In genomic region chr6:86209133-86210016, GRCm38 (mm10) we compare ENCODE assay signal across 9 mouse cellular contexts. TPM values are rescaled to one million over a fixed set of nuclear protein-coding genes. Genes with fewer than 3 reads are reported as not detected.
DNase-seq lines count a peak whose midpoint lies in the region; ATAC-seq and TF ChIP-seq lines count a peak whose summit lies in the region.
"Had no signal": no experiment of that assay in that cellular context is flagged by ENCODE, and none has a peak within 500 bp of the region (broad histone marks: within the 10 kb centered on the region; RNA-seq: fewer than 3 reads in every experiment).

No protein-coding gene starts in this region.

- H3K27me3 ChIP-seq in heart, embryonic 15.5 days, result no peaks in the 10 kb centered on the region
- H3K27me3 ChIP-seq in lung, embryonic 14.5 days (ENCODE audit: insufficient read depth, low read length), result no peaks in the 10 kb centered on the region
- H3K27me3 ChIP-seq in limb, embryonic 13.5 days, result no peaks in the 10 kb centered on the region
- no peaks in the 10 kb centered on the region for H3K27me3 ChIP-seq in stomach, postnatal 0 days (ENCODE audit: control insufficient read depth, insufficient read depth, low read length)

- H3K9ac ChIP-seq in heart, embryonic 15.5 days, result no peak overlapping the region
- no peak overlapping the region for H3K9ac ChIP-seq in lung, embryonic 14.5 days
- no peak overlapping the region for H3K9ac ChIP-seq in limb, embryonic 13.5 days
- H3K9ac ChIP-seq in stomach, postnatal 0 days (ENCODE audit: low read length), result no peak overlapping the region

- peak overlapping the region; percentile 42 for H3K27ac ChIP-seq in heart, embryonic 15.5 days
- H3K27ac ChIP-seq in lung, embryonic 14.5 days (ENCODE audit: low read depth), result no peak overlapping the region
- H3K27ac ChIP-seq in limb, embryonic 13.5 days, result no peak overlapping the region
- no peak overlapping the region for H3K27ac ChIP-seq in stomach, postnatal 0 days (replicated peaks)

- TF ChIP-seq EP300 in stomach, postnatal 0 days (optimal IDR thresholded peaks at IDR 0.05), result no peak

- WGBS in heart, embryonic 15.5 days, result 40% methylated on average over 17 of the region's 17 CpGs
- WGBS in lung, embryonic 14.5 days, result 34% methylated on average over 17 of the region's 17 CpGs
- WGBS in limb, embryonic 13.5 days, result 34% methylated on average over 17 of the region's 17 CpGs
- 29% methylated on average over 17 of the region's 17 CpGs for WGBS in stomach, postnatal 0 days

- no peaks in the 10 kb centered on the region for H3K9me3 ChIP-seq in heart, embryonic 15.5 days (replicated peaks)
- H3K9me3 ChIP-seq in lung, embryonic 14.5 days (ENCODE audit: low read depth, low read length), result no peaks in the 10 kb centered on the region
- H3K9me3 ChIP-seq in limb, embryonic 13.5 days, result no peaks in the 10 kb centered on the region
- no peaks in the 10 kb centered on the region for H3K9me3 ChIP-seq in stomach, postnatal 0 days (ENCODE audit: control insufficient read depth, low read length)

- peak overlapping the region; percentile 48 for H3K4me2 ChIP-seq in heart, embryonic 15.5 days
- H3K4me2 ChIP-seq in lung, embryonic 14.5 days, result peak overlapping the region; percentile 41
- H3K4me2 ChIP-seq in limb, embryonic 13.5 days (replicated peaks), result peak overlapping the region; percentile 42
- H3K4me2 ChIP-seq in stomach, postnatal 0 days (replicated peaks; ENCODE audit: low read depth), result no peak overlapping the region

- peaks cover 15% of the 10 kb centered on the region for H3K4me1 ChIP-seq in heart, embryonic 15.5 days (replicated peaks)
- H3K4me1 ChIP-seq in lung, embryonic 14.5 days (ENCODE audit: insufficient read depth), result no peaks in the 10 kb centered on the region
- H3K4me1 ChIP-seq in limb, embryonic 13.5 days, result peaks cover 10% of the 10 kb centered on the region
- no peaks in the 10 kb centered on the region for H3K4me1 ChIP-seq in stomach, postnatal 0 days (replicated peaks; ENCODE audit: control insufficient read depth, insufficient read depth)

- ATAC-seq in heart, embryonic 15.5 days (replicated peaks; ENCODE audit: insufficient number of reproducible peaks, insufficient read depth, low FRiP score, low read depth), result no peak
- no peak; the same call in 1 of the 2 replicates for ATAC-seq in lung, embryonic 14.5 days (ENCODE audit: insufficient read depth)
- no peak for ATAC-seq in limb, embryonic 13.5 days (ENCODE audit: low FRiP score, low read depth)
- peak; percentile 67; the same call in 1 of the 2 replicates for ATAC-seq in stomach, postnatal 0 days (ENCODE audit: low FRiP score, low TSS enrichment)
- ATAC-seq: CD4-positive, CD25-positive, alpha-beta regulatory T cell, adult 4 months had no signal

- H3K4me3 ChIP-seq in heart, embryonic 15.5 days, result peak overlapping the region; percentile 22
- H3K4me3 ChIP-seq in lung, embryonic 14.5 days (ENCODE audit: low read depth, low read length), result no peak overlapping the region
- H3K4me3 ChIP-seq in limb, embryonic 13.5 days, result peak overlapping the region; percentile 6; the same call in 1 of the 2 replicates
- no peak overlapping the region for H3K4me3 ChIP-seq in stomach, postnatal 0 days (ENCODE audit: low read depth, low read length)

- TF ChIP-seq CTCF in lung, embryonic 14.5 days (IDR thresholded peaks at IDR 0.05; ENCODE audit: low read depth), result no peak
- no peak for TF ChIP-seq CTCF in stomach, postnatal 0 days (IDR thresholded peaks at IDR 0.05; ENCODE audit: low read depth)

- intact Hi-C loops in heart, postnatal 14 days (cut with DNase I), result no loop called here

- no peaks in the 10 kb centered on the region for H3K36me3 ChIP-seq in heart, embryonic 15.5 days
- H3K36me3 ChIP-seq in lung, embryonic 14.5 days (ENCODE audit: insufficient read depth), result no peaks in the 10 kb centered on the region
- no peaks in the 10 kb centered on the region for H3K36me3 ChIP-seq in limb, embryonic 13.5 days
- H3K36me3 ChIP-seq in stomach, postnatal 0 days (ENCODE audit: control insufficient read depth, insufficient read depth, low read length), result no peaks in the 10 kb centered on the region

- no peak for DNase-seq in heart, postnatal 14 days
- DNase-seq in lung, embryonic 14.5 days, result no peak
- no peak for DNase-seq in lung, postnatal 4 days
- DNase-seq in stomach, postnatal 0 days (ENCODE audit: low spot score), result no peak
- DNase-seq in spleen, postnatal 4 days (ENCODE audit: low spot score in 2 of 2), result no peak
- DNase-seq in left cerebral cortex, adult 8-10 months (ENCODE audit: low spot score in 2 of 2), result no peak

RNA-seq across cellular contexts. Expression of gene Tgfa, which starts 14.4 kb away (rescaled TPM):
- polyA plus RNA-seq in heart, embryonic 15.5 days (2015; fragmentation: Nextera tagmentation; extraction: Ambion mirVana), result 2.3 and 3.1 TPM in 2 replicates
- 1 to 10 TPM; 1.3 to 1.4 TPM for total RNA-seq in heart, postnatal 14 days (2021)
- polyA plus RNA-seq in lung, embryonic 14.5 days (2014; fragmentation: Nextera tagmentation; extraction: Ambion mirVana), result 4.4 and 4.9 TPM in 2 replicates
- 2.5 and 2.7 TPM in 2 replicates for polyA plus RNA-seq in limb, embryonic 13.5 days (2015; fragmentation: Nextera tagmentation; extraction: Ambion mirVana)
- 8.7 and 9.1 TPM in 2 replicates for polyA plus RNA-seq in stomach, postnatal 0 days (2015; fragmentation: Nextera tagmentation; extraction: Ambion mirVana)
- 10 to 100 TPM; 27.1 to 30.1 (median 29.1) TPM for total RNA-seq in left cerebral cortex, adult 8-10 months (2022)

Comparison
In these comparisons a context has a peak if more than half of its experiments do, and no peak if none do; other contexts are left out.
1. H3K4me3 ChIP-seq: peak in heart, embryonic 15.5 days (single experiment) and limb, embryonic 13.5 days (single experiment); none in lung, embryonic 14.5 days (single experiment) and stomach, postnatal 0 days (single experiment).